8 mouse cellular contexts compared by ENCODE assay signal in the genomic region with DNA sequence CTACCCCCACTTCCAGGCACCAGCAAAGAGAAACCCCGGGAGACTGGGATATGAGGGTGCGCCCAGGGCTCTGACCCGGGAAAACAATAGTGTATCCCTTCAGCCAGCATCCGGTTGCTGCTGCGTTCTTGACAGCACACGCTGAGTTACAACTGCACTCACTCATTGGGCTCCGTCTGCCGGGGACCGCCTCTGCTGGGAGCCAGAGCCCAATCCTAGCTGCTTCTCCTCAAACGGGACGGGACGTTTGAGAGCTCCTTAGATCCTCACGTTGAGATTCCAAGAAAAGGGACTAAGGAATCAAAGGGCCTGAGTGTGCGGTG. TPM values are rescaled to one million over a fixed set of nuclear protein-coding genes. Genes with fewer than 3 reads are reported as not detected.
A peak's percentile ranks its signal among the peaks of the same experiment; 100 is the strongest.
DNase-seq lines count a peak whose midpoint lies in the region; ATAC-seq and TF ChIP-seq lines count a peak whose summit lies in the region.

No protein-coding gene starts in this region.

- 0% methylated on average over 14 of the region's 14 CpGs for WGBS in hindbrain, embryonic 15.5 days

- peak overlapping the region; percentile 39 for H3K9ac ChIP-seq in hindbrain, embryonic 15.5 days

- intact Hi-C loops in left cerebral cortex, adult 2 months (cut with DNase I), result loop anchor here (5.0 kb wide), 1 partner anchor 96 kb away; no protein-coding TSS in a partner anchor

- H3K4me2 ChIP-seq in hindbrain, embryonic 15.5 days, result peak overlapping the region; percentile 77

- H3K9me3 ChIP-seq in hindbrain, embryonic 15.5 days, result no peaks in the 10 kb centered on the region

- no peaks in the 10 kb centered on the region for H3K36me3 ChIP-seq in hindbrain, embryonic 15.5 days

- DNase-seq in adipocyte (ENCODE audit: low spot score), result peak; percentile 74
- peak; percentile 72 for DNase-seq in cerebellum, adult 9-11 months
- peak; percentile 55 to 56 for DNase-seq in frontal cortex, postnatal 36 days (ENCODE audit: low spot score in 2 of 2)
- peak; percentile 20 to 39 for DNase-seq in left cerebral cortex, adult 2 months (ENCODE audit: extremely low spot score in 1 of 2, low spot score in 2 of 2)
- peak; percentile 82 for DNase-seq in lung, postnatal 36 days
- peak; percentile 41 to 62 for DNase-seq in right cerebral cortex, adult 2 months (ENCODE audit: low spot score in 2 of 2)

- H3K27me3 ChIP-seq in hindbrain, embryonic 15.5 days, result no peaks in the 10 kb centered on the region

- H3K27ac ChIP-seq in hindbrain, embryonic 15.5 days (replicated peaks), result peak overlapping the region; percentile 80
- H3K27ac ChIP-seq in left cerebral cortex, adult 2 months, result peak overlapping the region; percentile 70

- H3K4me3 ChIP-seq in hindbrain, embryonic 15.5 days, result peak overlapping the region; percentile 64
- peak overlapping the region; percentile 47 for H3K4me3 ChIP-seq in left cerebral cortex, adult 2 months

- peaks cover 29% of the 10 kb centered on the region for H3K4me1 ChIP-seq in hindbrain, embryonic 15.5 days (replicated peaks)

- TF ChIP-seq CTCF in left cerebral cortex, adult 2 months (IDR thresholded peaks at IDR 0.05), result no peak

- ATAC-seq in hindbrain, embryonic 15.5 days (ENCODE audit: low FRiP score, low read depth), result peak; percentile 63; the same call in 1 of the 2 replicates
- no peak for ATAC-seq in inflammation-experienced regulatory T-cells, adult 6 months

RNA-seq across cellular contexts. Expression of a gene that starts 0.5 kb away (rescaled TPM):
- 8.9 and 9.1 TPM in 2 replicates for polyA plus RNA-seq in hindbrain, embryonic 15.5 days (2015; fragmentation: Nextera tagmentation; extraction: Ambion mirVana)
- 100 to 1,000 TPM; 133 to 177 TPM for total RNA-seq in left cerebral cortex, adult 2 months (2021)
- polyA plus RNA-seq in inflammation-experienced regulatory T-cells, adult 6 months (2017; shearing (Covaris generic)), result 1 to 10 TPM in 2 of 3 experiments, not detected in 1; 1.2 to 1.4 TPM

Comparison
In these comparisons a context has a peak if more than half of its experiments do, and no peak if none do; other contexts are left out.
1. DNase-seq: peak in every context shown above with its lines; median percentile 82 in lung, postnatal 36 days; 74 in adipocyte; 72 in cerebellum, adult 9-11 months; 56 in frontal cortex, postnatal 36 days; 52 in right cerebral cortex, adult 2 months; 30 in left cerebral cortex, adult 2 months.